Mouse (Mus musculus) thymus, adult 2 months (tissue): ENCODE data around the gene Pax5.

Experiments used
- CTCF ChIP-seq: fragments of 200-500 bp; IDR thresholded peaks from 2 replicates; pipeline ENCODE4 v1.5.1; 2012; ENCODE audit warnings: mild to moderate bottlenecking, control low read depth, low read length, moderate library complexity, borderline replicate concordance; ENCODE audit not compliant: control insufficient read depth, poor library complexity, insufficient read depth; ENCODE audit errors: extremely low read depth
- POLR2A ChIP-seq: fragments of 200-500 bp; IDR thresholded peaks from 2 replicates; pipeline ENCODE4 v1.6.1; 2012; ENCODE audit warnings: mild to moderate bottlenecking, low read length, control low read depth, moderate library complexity; ENCODE audit not compliant: control insufficient read depth, poor library complexity, insufficient read depth; ENCODE audit errors: extremely low read depth

DNA sequence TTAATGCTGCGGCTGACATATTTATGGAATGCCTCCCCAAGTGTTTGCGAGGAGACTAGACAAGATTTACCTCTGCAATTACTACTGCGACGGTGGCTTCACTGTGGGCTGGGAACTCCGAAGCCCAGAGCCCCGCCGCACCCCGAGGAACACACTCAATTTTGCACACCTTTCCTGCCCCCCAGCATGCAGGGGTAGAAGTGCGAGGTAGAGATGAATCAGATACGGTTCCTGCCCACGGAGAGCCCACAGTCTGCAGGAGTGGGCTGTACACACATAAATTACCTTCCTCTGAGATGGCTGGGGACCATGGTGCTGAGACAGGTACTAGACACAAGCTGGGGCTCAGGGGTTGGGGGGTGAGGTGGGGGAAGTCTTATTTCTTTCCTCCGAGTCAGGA is 158.8 kb downstream of the Pax5 start:
- TF ChIP-seq CTCF (no peak), POLR2A (no peak)
